Mouse (Mus musculus): ENCODE results near the gene Gnat1. TPM values are rescaled to one million over a fixed set of nuclear protein-coding genes. Genes with fewer than 3 reads are reported as not detected.
A peak's percentile ranks its signal among the peaks of the same experiment; 100 is the strongest.

The Gnat1 gene
- polyA plus RNA-seq, 1 experiment from 2014 or later, result 2.2 TPM

DNA sequence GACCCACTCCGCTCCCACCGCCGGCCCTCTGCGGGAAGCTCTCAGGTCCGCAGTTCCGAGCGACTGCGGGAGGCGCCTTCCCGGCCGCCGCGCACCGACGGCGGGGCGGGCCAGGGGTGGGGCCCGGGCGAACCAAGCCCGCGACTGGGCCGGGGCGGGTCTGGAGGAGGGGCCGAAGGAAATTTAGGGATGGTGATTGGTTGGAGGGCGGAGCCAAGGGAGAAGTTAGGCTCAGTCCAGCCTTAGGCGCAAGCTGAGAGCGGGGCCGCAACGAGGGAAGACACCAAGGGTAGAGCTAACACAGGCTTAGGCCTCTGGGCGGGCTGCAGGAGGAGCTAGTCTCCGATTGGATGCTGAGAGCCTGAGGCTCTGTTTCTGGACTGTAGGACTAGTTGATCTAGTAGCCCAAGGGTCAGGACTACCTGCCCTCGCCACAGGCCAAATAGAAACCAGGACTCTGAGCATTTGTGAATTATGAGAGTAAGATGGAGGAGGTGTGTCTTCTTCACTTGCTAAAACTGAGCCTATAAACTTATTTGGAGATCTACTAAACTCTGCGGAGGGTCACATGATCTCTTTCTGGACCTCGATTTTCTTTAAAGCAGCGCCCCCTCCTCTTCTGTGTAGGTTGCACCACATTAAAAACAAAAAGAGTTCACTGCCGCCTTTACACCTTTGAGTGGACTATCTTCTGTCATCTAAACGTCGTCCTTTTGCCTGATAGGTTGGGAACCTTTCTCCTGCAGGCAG lies 44.1 kb downstream of the Gnat1 start, which contains the start of gene Gnai2:
TSS of gene Gnai2 (minus strand) at position 89 of the 750 bp plus-strand sequence.
- Histone ChIP-seq H3K9ac (peak within 1 kb of the TSS; percentile 90), H3K4me1 (peaks cover 66% of the 10 kb centered on the region), H3K9me3 (no peaks in the 10 kb centered on the region), H3K27me3 (replicated peaks) (no peaks in the 10 kb centered on the region), H3K36me3 (replicated peaks) (no peaks in the 10 kb centered on the region), H3K4me2 (peak within 1 kb of the TSS; percentile 97), H3K4me3 (peak within 1 kb of the TSS; percentile 76), H3K27ac (peak within 1 kb of the TSS; percentile 92)
- WGBS, result 5% methylated on average over 35 of the region's 38 CpGs
- peak; percentile 90 for ATAC-seq (replicated peaks)

DNA sequence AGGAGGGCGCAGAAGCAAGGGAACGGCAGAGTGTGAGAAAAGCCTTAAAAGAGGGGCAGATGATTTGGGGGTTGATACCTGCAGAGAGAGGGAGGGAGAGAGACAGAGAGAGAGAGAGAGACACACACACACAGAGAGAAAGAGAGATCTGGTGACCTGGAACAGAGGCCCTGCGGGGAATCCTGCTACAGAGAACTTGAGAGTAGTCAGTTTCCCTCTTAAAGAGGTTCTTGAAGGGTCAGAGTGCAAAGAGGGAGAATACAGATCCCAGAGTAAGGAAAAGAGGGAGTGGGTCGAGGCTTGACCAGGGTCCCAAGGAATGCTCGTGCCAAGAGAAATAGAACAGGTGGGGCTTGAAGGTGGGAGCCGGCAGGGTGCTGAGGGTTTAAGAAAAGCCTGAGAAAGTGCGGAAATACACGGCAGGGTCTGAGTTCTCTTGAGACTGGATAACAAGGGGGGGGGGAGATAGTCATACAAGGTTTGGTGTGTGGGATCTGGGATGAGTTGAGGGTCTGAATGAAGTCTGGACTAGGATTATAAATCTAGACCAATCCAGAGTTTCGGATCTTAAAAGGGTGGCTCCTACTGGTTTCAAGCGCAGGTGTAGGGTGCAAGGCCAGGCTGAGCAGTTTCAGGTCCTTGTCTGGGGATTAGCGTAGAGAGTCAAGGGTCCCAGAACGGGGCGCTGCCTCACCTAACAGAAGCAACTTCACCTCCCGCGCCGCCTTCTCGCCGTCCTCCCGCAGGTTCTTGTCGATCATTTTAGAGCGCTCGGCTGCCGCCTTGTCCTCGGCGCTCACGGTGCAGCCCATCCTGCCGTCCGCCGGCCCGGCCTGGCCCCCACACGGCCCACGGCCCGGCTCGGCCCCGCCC lies 44.9 kb downstream of the Gnat1 start:
- Histone ChIP-seq H3K4me1 (peaks cover 75% of the 10 kb centered on the region), H3K27ac (peak overlapping the region; percentile 92), H3K4me2 (peak overlapping the region; percentile 97), H3K27me3 (replicated peaks) (no peaks in the 10 kb centered on the region), H3K36me3 (replicated peaks) (no peaks in the 10 kb centered on the region), H3K9ac (peak overlapping the region; percentile 90), H3K4me3 (peak overlapping the region; percentile 76), H3K9me3 (no peaks in the 10 kb centered on the region)
- 0 out of 2 replicates have a peak, but pooled peaks have one; percentile 4 for ATAC-seq (replicated peaks)
- under 1% methylated on average over 35 of the region's 35 CpGs for WGBS

DNA sequence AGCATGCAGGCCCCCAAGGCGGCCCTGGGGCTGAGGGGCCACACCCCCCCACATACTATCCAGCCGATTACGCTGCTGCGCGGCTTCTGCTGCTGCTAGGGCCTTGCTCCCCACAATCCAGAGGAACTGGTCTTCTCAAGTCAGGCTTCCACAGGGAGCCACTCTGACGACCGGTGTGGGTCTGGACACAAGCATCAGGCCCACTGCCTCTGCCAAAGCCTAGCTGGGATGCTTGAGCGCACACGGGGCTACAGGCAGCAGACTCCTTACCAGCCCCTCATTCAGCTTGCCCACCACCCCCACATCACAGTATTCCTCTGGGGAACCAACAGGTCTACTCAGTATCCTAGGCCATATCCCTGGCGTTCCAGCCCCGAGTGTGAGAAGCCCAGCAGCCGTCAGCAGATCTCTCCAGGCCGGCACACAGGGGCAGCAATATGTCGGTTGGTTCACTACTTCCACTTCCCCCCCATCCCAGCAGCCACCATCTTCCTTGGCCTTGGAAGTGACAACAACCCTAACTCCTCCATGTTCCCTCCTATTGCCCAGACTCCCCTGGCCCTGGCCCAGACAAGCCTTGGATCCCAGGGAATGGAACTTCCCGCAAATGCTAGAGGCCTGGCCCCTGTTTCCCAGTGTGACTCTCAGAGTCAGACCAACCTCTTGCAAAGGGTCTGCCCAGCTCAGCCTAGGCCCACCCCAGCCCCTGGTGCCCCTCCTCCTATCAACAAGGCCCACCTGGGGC lies 45.7 kb downstream of the Gnat1 start:
- H3K4me2 ChIP-seq, result peak overlapping the region; percentile 97
- WGBS, result 0% methylated on average over 15 of the region's 15 CpGs
- H3K27ac ChIP-seq, result peak overlapping the region; percentile 92
- H3K9me3 ChIP-seq, result no peaks in the 10 kb centered on the region
- peaks cover 83% of the 10 kb centered on the region for H3K4me1 ChIP-seq
- no peaks in the 10 kb centered on the region for H3K36me3 ChIP-seq (replicated peaks)
- H3K9ac ChIP-seq, result peak overlapping the region; percentile 90
- H3K4me3 ChIP-seq, result peak overlapping the region; percentile 76
- H3K27me3 ChIP-seq (replicated peaks), result no peaks in the 10 kb centered on the region
- no peak for ATAC-seq (replicated peaks)

DNA sequence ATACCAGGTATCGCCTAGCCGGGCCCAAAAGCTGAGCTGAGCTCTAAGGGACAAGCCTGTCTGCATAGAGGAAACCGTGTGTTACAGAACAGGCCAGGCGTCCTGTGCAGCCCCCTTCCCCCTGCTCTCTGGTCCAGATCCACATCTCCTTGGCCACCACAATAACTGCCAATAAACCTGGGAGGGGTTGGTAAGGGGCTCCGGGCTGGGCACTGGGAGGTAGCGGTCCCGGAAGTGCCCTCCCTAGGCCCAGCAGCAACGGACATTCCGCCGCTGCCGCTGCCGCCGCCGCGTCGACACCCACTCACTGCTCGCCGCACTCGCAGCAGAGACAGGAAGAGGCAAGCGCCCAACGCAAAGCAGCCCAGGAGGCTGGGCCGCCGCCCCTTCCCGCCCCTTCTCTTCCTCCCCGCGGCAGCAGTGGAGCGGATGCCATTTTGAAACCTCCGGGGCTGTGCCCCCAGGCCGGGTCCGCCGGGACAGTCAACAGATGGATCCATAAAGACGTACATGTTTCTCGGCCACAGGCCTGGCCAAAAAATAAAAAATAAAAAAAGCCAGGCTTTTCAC lies 46.3 kb downstream of the Gnat1 start:
- H3K9ac ChIP-seq, result peak overlapping the region; percentile 90
- no peaks in the 10 kb centered on the region for H3K36me3 ChIP-seq (replicated peaks)
- no peaks in the 10 kb centered on the region for H3K27me3 ChIP-seq (replicated peaks)
- ATAC-seq (replicated peaks), result no peak
- H3K27ac ChIP-seq, result peak overlapping the region; percentile 92
- no peaks in the 10 kb centered on the region for H3K9me3 ChIP-seq
- peaks cover 89% of the 10 kb centered on the region for H3K4me1 ChIP-seq
- H3K4me2 ChIP-seq, result peak overlapping the region; percentile 97
- peak overlapping the region; percentile 76 for H3K4me3 ChIP-seq
- 1% methylated on average over 32 of the region's 33 CpGs for WGBS

- H3K4me1 ChIP-seq, result peaks cover 92% of the 10 kb centered on the region
- ATAC-seq (replicated peaks), result no peak
- no peaks in the 10 kb centered on the region for H3K27me3 ChIP-seq (replicated peaks)
- peak overlapping the region; percentile 92 for H3K27ac ChIP-seq
- WGBS, result 11% methylated on average over 6 of the region's 6 CpGs
- peak overlapping the region; percentile 76 for H3K4me3 ChIP-seq
- H3K9me3 ChIP-seq, result no peaks in the 10 kb centered on the region
- H3K9ac ChIP-seq, result peak overlapping the region; percentile 90
- H3K36me3 ChIP-seq (replicated peaks), result no peaks in the 10 kb centered on the region
- H3K4me2 ChIP-seq, result peak overlapping the region; percentile 97
These were observed 47.0 kb downstream of the Gnat1 start for GRCm38 (mm10) chr9:107632478-107632877.

- Histone ChIP-seq H3K4me1 (peaks cover 92% of the 10 kb centered on the region), H3K4me2 (peak overlapping the region; percentile 97), H3K9me3 (no peaks in the 10 kb centered on the region), H3K27me3 (replicated peaks) (no peaks in the 10 kb centered on the region), H3K36me3 (replicated peaks) (no peaks in the 10 kb centered on the region), H3K9ac (peak overlapping the region; percentile 90; the same call in 1 of the 2 replicates), H3K27ac (peak overlapping the region; percentile 92), H3K4me3 (peak overlapping the region; percentile 76; the same call in 1 of the 2 replicates)
- WGBS, result 58% methylated on average over 8 of the region's 8 CpGs
- no peak for ATAC-seq (replicated peaks)
These were observed 47.7 kb downstream of the Gnat1 start for GRCm38 (mm10) chr9:107631861-107632260.

- H3K9ac ChIP-seq, result no peak overlapping the region
- no peaks in the 10 kb centered on the region for H3K9me3 ChIP-seq
- H3K27me3 ChIP-seq (replicated peaks), result no peaks in the 10 kb centered on the region
- H3K27ac ChIP-seq, result peak overlapping the region; percentile 92
- H3K4me1 ChIP-seq, result peaks cover 93% of the 10 kb centered on the region
- peak overlapping the region; percentile 97 for H3K4me2 ChIP-seq
- H3K4me3 ChIP-seq, result 0 out of 2 replicates have a peak overlapping the region, but pooled peaks have one; percentile 76
- WGBS, result 22% methylated on average over 9 of the region's 9 CpGs
- H3K36me3 ChIP-seq (replicated peaks), result no peaks in the 10 kb centered on the region
- ATAC-seq (replicated peaks), result no peak
These were observed 48.1 kb downstream of the Gnat1 start for GRCm38 (mm10) chr9:107631311-107631826.

- Histone ChIP-seq H3K4me1 (peaks cover 91% of the 10 kb centered on the region), H3K36me3 (replicated peaks) (no peaks in the 10 kb centered on the region), H3K27ac (peak overlapping the region; percentile 92), H3K4me3 (peak overlapping the region; percentile 2; the same call in 1 of the 2 replicates), H3K4me2 (peak overlapping the region; percentile 97), H3K27me3 (replicated peaks) (no peaks in the 10 kb centered on the region), H3K9me3 (no peaks in the 10 kb centered on the region), H3K9ac (peak overlapping the region; percentile 3; the same call in 1 of the 2 replicates)
- WGBS, result 3% methylated on average over 4 of the region's 4 CpGs
- ATAC-seq (replicated peaks), result peak; percentile 7
These were observed 48.9 kb downstream of the Gnat1 start for GRCm38 (mm10) chr9:107630576-107630975.

DNA sequence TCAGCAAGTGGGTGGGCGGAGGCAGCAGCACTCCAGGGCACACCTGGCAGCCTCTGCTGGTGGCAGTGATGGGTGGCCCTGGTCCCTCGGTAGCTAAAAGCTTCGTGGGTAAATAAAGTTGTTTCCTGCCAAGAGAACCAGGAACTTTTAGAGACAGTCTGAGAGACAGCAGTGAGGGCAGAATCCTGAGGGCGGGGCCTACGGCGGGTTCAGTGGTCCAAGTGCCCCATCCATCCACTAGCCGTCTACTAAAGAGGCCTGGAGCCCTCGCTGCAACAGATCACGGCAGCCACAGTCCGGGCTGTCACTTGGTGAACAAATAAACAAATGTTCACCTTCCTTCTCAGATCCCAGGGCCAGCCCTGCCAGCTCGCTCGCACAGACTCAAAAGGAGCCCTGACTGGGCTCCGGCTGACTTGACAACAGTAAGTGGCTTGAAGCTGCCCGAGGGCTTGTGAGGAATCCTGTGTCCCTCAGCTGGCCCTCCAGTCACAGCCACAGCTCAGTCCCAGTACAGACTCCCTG lies 49.5 kb downstream of the Gnat1 start:
- peak overlapping the region; percentile 2; the same call in 1 of the 2 replicates for H3K4me3 ChIP-seq
- 5% methylated on average over 14 of the region's 14 CpGs for WGBS

DNA sequence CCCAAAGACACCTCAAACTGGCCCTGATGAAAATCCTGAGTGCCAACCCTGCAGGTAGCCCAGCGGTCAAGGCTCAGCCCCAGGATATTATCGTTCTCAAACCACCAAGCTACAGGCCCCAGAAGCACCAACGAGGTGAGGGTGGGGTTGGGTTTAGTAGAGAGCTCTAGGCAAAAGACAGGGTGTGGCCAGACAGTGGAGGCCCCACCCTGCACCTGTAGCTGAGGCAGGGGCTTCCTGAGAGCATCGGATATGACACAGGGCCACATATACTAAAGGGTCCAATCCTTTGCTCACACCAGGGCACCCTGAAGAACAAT lies 50.1 kb downstream of the Gnat1 start:
- Histone ChIP-seq H3K4me2 (peak overlapping the region; percentile 97), H3K27me3 (replicated peaks) (no peaks in the 10 kb centered on the region), H3K36me3 (replicated peaks) (no peaks in the 10 kb centered on the region), H3K9ac (peak overlapping the region; percentile 17; the same call in 1 of the 2 replicates), H3K27ac (peak overlapping the region; percentile 92), H3K9me3 (no peaks in the 10 kb centered on the region), H3K4me3 (no peak overlapping the region), H3K4me1 (peaks cover 91% of the 10 kb centered on the region)
- no peak for ATAC-seq (replicated peaks)
- WGBS, result 25% methylated on average over 4 of the region's 4 CpGs

More for the DNA sequence above, 49.5 kb downstream of the Gnat1 start:
- Histone ChIP-seq H3K9me3 (no peaks in the 10 kb centered on the region), H3K9ac (peak overlapping the region; percentile 3; the same call in 1 of the 2 replicates), H3K27me3 (replicated peaks) (no peaks in the 10 kb centered on the region), H3K4me1 (peaks cover 91% of the 10 kb centered on the region), H3K36me3 (replicated peaks) (no peaks in the 10 kb centered on the region), H3K4me2 (peak overlapping the region; percentile 97), H3K27ac (peak overlapping the region; percentile 92)
- ATAC-seq (replicated peaks), result peak; percentile 3; the same call in 1 of the 2 replicates
